ENCODE assay signal across 7 mouse cellular contexts in genomic region chr3:88336058-88337013, GRCm38 (mm10). TPM values are rescaled to one million over a fixed set of nuclear protein-coding genes. Genes with fewer than 3 reads are reported as not detected.
DNase-seq lines count a peak whose midpoint lies in the region; ATAC-seq lines count a peak whose summit lies in the region.

TSS of gene Tmem79 (minus strand) at chr3:88336148.
TSS of gene Smg5 (plus strand) at chr3:88336260.

- ATAC-seq in embryonic facial prominence, embryonic 11.5 days (replicated peaks; ENCODE audit: insufficient number of reproducible peaks, low FRiP score, low TSS enrichment, low read depth): peak; percentile 89
- ATAC-seq in limb, embryonic 11.5 days (ENCODE audit: insufficient number of reproducible peaks, low FRiP score, low TSS enrichment, low read depth): peak; percentile 90
- ATAC-seq in midbrain, embryonic 14.5 days (ENCODE audit: low FRiP score, low TSS enrichment): peak; percentile 93

- WGBS in embryonic facial prominence, embryonic 11.5 days: 2% methylated on average over 66 of the region's 66 CpGs
- 3% methylated on average over 43 of the region's 66 CpGs for WGBS in limb, embryonic 11.5 days
- WGBS in midbrain, embryonic 14.5 days: 2% methylated on average over 62 of the region's 66 CpGs

- peak within 1 kb of the TSS; percentile 89 for H3K4me3 ChIP-seq in embryonic facial prominence, embryonic 11.5 days (ENCODE audit: low read depth, low read length)
- peak within 1 kb of the TSS; percentile 79 for H3K4me3 ChIP-seq in limb, embryonic 11.5 days (ENCODE audit: low read depth, low read length)
- peak within 1 kb of the TSS; percentile 81 for H3K4me3 ChIP-seq in midbrain, embryonic 14.5 days (replicated peaks; ENCODE audit: low read depth, low read length)

- peak within 1 kb of the TSS; percentile 82 for H3K27ac ChIP-seq in embryonic facial prominence, embryonic 11.5 days (replicated peaks; ENCODE audit: low read depth, low read length)
- peak within 1 kb of the TSS; percentile 90 for H3K27ac ChIP-seq in limb, embryonic 11.5 days (replicated peaks; ENCODE audit: low read depth, low read length)
- peak within 1 kb of the TSS; percentile 94 for H3K27ac ChIP-seq in midbrain, embryonic 14.5 days (replicated peaks; ENCODE audit: low read depth, low read length)

- peak within 1 kb of the TSS; percentile 96 for H3K9ac ChIP-seq in embryonic facial prominence, embryonic 11.5 days (replicated peaks; ENCODE audit: low read length)
- H3K9ac ChIP-seq in limb, embryonic 11.5 days (ENCODE audit: low read length): peak within 1 kb of the TSS; percentile 92
- H3K9ac ChIP-seq in midbrain, embryonic 14.5 days (replicated peaks; ENCODE audit: low read length): peak within 1 kb of the TSS; percentile 92

- DNase-seq in adrenal gland, postnatal 14 days: peak; percentile 98
- DNase-seq in embryonic facial prominence, embryonic 11.5 days (ENCODE audit: low spot score): peak; percentile 97
- DNase-seq in heart, adult 11 months: peak; percentile 99
- DNase-seq in kidney, adult 18-20 months: peak; percentile 98
- peak; percentile 97 for DNase-seq in limb, embryonic 11.5 days (ENCODE audit: low spot score)
- peak; percentile 97 for DNase-seq in midbrain, embryonic 14.5 days
- DNase-seq in spleen, adult 18-20 months: peak; percentile 95 to 96

- no peaks in the 10 kb centered on the region for H3K9me3 ChIP-seq in embryonic facial prominence, embryonic 11.5 days (replicated peaks; ENCODE audit: control insufficient read depth, low read length)
- no peaks in the 10 kb centered on the region for H3K9me3 ChIP-seq in limb, embryonic 11.5 days (ENCODE audit: control insufficient read depth, low read length)
- H3K9me3 ChIP-seq in midbrain, embryonic 14.5 days (ENCODE audit: control insufficient read depth, low read length): no peaks in the 10 kb centered on the region

- 0 out of 2 replicates have a peak, but pooled peaks cover 3% of the 10 kb centered on the region for H3K4me1 ChIP-seq in embryonic facial prominence, embryonic 11.5 days (ENCODE audit: control insufficient read depth, insufficient read depth, low read length)
- peaks cover 11% of the 10 kb centered on the region for H3K4me1 ChIP-seq in limb, embryonic 11.5 days (ENCODE audit: control insufficient read depth, insufficient read depth, low read length)
- peaks cover 11% of the 10 kb centered on the region for H3K4me1 ChIP-seq in midbrain, embryonic 14.5 days (ENCODE audit: control insufficient read depth, insufficient read depth, low read length)

- no peaks in the 10 kb centered on the region for H3K27me3 ChIP-seq in embryonic facial prominence, embryonic 11.5 days (ENCODE audit: control insufficient read depth, insufficient read depth, low read length)
- H3K27me3 ChIP-seq in limb, embryonic 11.5 days (ENCODE audit: control insufficient read depth, insufficient read depth, low read length): no peaks in the 10 kb centered on the region
- H3K27me3 ChIP-seq in midbrain, embryonic 14.5 days (ENCODE audit: control insufficient read depth, insufficient read depth, low read length): no peaks in the 10 kb centered on the region

- H3K4me2 ChIP-seq in embryonic facial prominence, embryonic 11.5 days (ENCODE audit: low read depth, low read length): peak within 1 kb of the TSS; percentile 74
- peak within 1 kb of the TSS; percentile 66 for H3K4me2 ChIP-seq in limb, embryonic 11.5 days (ENCODE audit: low read depth, severe bottlenecking)
- H3K4me2 ChIP-seq in midbrain, embryonic 14.5 days (ENCODE audit: low read length): peak within 1 kb of the TSS; percentile 78

- no peaks in the 10 kb centered on the region for H3K36me3 ChIP-seq in embryonic facial prominence, embryonic 11.5 days (replicated peaks; ENCODE audit: control insufficient read depth, insufficient read depth, low read depth, low read length)
- H3K36me3 ChIP-seq in limb, embryonic 11.5 days (ENCODE audit: control insufficient read depth, insufficient read depth, low read length): no peaks in the 10 kb centered on the region
- H3K36me3 ChIP-seq in midbrain, embryonic 14.5 days (ENCODE audit: control insufficient read depth, insufficient read depth, low read length): peaks cover 3% of the 10 kb centered on the region

RNA-seq across cellular contexts. Expression of gene Tmem79, which starts in this region (rescaled TPM):
- total RNA-seq in adrenal gland, postnatal 14 days (2021): 15.9 and 22.2 TPM in 2 replicates
- 2.1 and 2.8 TPM in 2 replicates for polyA plus RNA-seq in embryonic facial prominence, embryonic 11.5 days (2014; fragmentation: Nextera tagmentation; extraction: Ambion mirVana)
- 1.8 and 3.3 TPM in 2 replicates for polyA plus RNA-seq in limb, embryonic 11.5 days (2014; fragmentation: Nextera tagmentation; extraction: Ambion mirVana)
- polyA plus RNA-seq in midbrain, embryonic 14.5 days (2014; fragmentation: Nextera tagmentation; extraction: Ambion mirVana): 1.2 and 1.7 TPM in 2 replicates

RNA-seq across cellular contexts. Expression of gene Smg5, which starts in this region (rescaled TPM):
- total RNA-seq in adrenal gland, postnatal 14 days (2021): 44.5 and 55.1 TPM in 2 replicates
- polyA plus RNA-seq in embryonic facial prominence, embryonic 11.5 days (2014; fragmentation: Nextera tagmentation; extraction: Ambion mirVana): 33.3 and 39.3 TPM in 2 replicates
- polyA plus RNA-seq in limb, embryonic 11.5 days (2014; fragmentation: Nextera tagmentation; extraction: Ambion mirVana): 44.9 and 49.0 TPM in 2 replicates
- 50.9 and 57.0 TPM in 2 replicates for polyA plus RNA-seq in midbrain, embryonic 14.5 days (2014; fragmentation: Nextera tagmentation; extraction: Ambion mirVana)

Comparison
In these comparisons a context has a peak if more than half of its experiments do, and no peak if none do; other contexts are left out.
1. Peak in every context shown above with its lines: DNase-seq, ATAC-seq, H3K4me3 ChIP-seq and H3K27ac ChIP-seq.